Mouse (Mus musculus): ENCODE results near the gene Mamdc4. TPM values are rescaled to one million over a fixed set of nuclear protein-coding genes. Genes with fewer than 3 reads are reported as not detected.

Gene Mamdc4
- polyA plus RNA-seq, 1 experiment from 2014 or later = 4.8 TPM

- WGBS = 95% methylated on average over 5 of the region's 5 CpGs
- no peaks in the 10 kb centered on the region for H3K9me3 ChIP-seq
- no peaks in the 10 kb centered on the region for H3K4me1 ChIP-seq
- H3K9ac ChIP-seq = no peak overlapping the region
- peaks cover 80% of the 10 kb centered on the region for H3K36me3 ChIP-seq (replicated peaks)
- H3K4me3 ChIP-seq = no peak overlapping the region
- no peaks in the 10 kb centered on the region for H3K27me3 ChIP-seq (replicated peaks)
- no peak overlapping the region for H3K27ac ChIP-seq
- ATAC-seq (replicated peaks) = no peak
- no peak overlapping the region for H3K4me2 ChIP-seq
Measured at GRCm38 (mm10) chr2:25596765-25597510, 22.3 kb upstream of the Mamdc4 start.

- Histone ChIP-seq H3K4me1 (no peaks in the 10 kb centered on the region), H3K4me3 (no peak overlapping the region), H3K9ac (no peak overlapping the region), H3K27me3 (replicated peaks) (no peaks in the 10 kb centered on the region), H3K36me3 (replicated peaks) (peaks cover 56% of the 10 kb centered on the region), H3K9me3 (no peaks in the 10 kb centered on the region), H3K27ac (no peak overlapping the region), H3K4me2 (no peak overlapping the region)
- no peak for ATAC-seq (replicated peaks)
- WGBS = 86% methylated on average over 2 of the region's 2 CpGs
Measured at GRCm38 (mm10) chr2:25591863-25592262, 17.2 kb upstream of the Mamdc4 start.

GRCm38 (mm10) chr2:25588227-25588907 is 13.7 kb upstream of the Mamdc4 start:
- WGBS = 96% methylated on average over 8 of the region's 8 CpGs
- H3K9me3 ChIP-seq = no peaks in the 10 kb centered on the region
- no peaks in the 10 kb centered on the region for H3K4me1 ChIP-seq
- ATAC-seq (replicated peaks) = no peak
- no peak overlapping the region for H3K27ac ChIP-seq
- H3K27me3 ChIP-seq (replicated peaks) = no peaks in the 10 kb centered on the region
- H3K9ac ChIP-seq = no peak overlapping the region
- no peak overlapping the region for H3K4me3 ChIP-seq
- H3K4me2 ChIP-seq = no peak overlapping the region
- peaks cover 41% of the 10 kb centered on the region for H3K36me3 ChIP-seq (replicated peaks)

- H3K4me1 ChIP-seq = peaks cover 9% of the 10 kb centered on the region
- H3K27me3 ChIP-seq (replicated peaks) = no peaks in the 10 kb centered on the region
- WGBS = 91% methylated on average over 8 of the region's 8 CpGs
- no peaks in the 10 kb centered on the region for H3K9me3 ChIP-seq
- H3K4me2 ChIP-seq = no peak overlapping the region
- H3K27ac ChIP-seq = no peak overlapping the region
- no peak overlapping the region for H3K9ac ChIP-seq
- no peak for ATAC-seq (replicated peaks)
- peaks cover 31% of the 10 kb centered on the region for H3K36me3 ChIP-seq (replicated peaks)
- no peak overlapping the region for H3K4me3 ChIP-seq
Measured at GRCm38 (mm10) chr2:25587290-25587689, 12.6 kb upstream of the Mamdc4 start.

GRCm38 (mm10) chr2:25585601-25586000 is 11.0 kb upstream of the Mamdc4 start:
- no peak overlapping the region for H3K4me2 ChIP-seq
- H3K27ac ChIP-seq = no peak overlapping the region
- H3K4me3 ChIP-seq = no peak overlapping the region
- no peaks in the 10 kb centered on the region for H3K9me3 ChIP-seq
- H3K4me1 ChIP-seq = peaks cover 22% of the 10 kb centered on the region
- WGBS = 93% methylated on average over 3 of the region's 3 CpGs
- ATAC-seq (replicated peaks) = no peak
- H3K36me3 ChIP-seq (replicated peaks) = peaks cover 18% of the 10 kb centered on the region
- H3K9ac ChIP-seq = no peak overlapping the region
- peaks cover under 1% of the 10 kb centered on the region for H3K27me3 ChIP-seq (replicated peaks)

- peaks cover 8% of the 10 kb centered on the region for H3K27me3 ChIP-seq (replicated peaks)
- ATAC-seq (replicated peaks) = no peak
- no peak overlapping the region for H3K4me3 ChIP-seq
- H3K27ac ChIP-seq = no peak overlapping the region
- peaks cover 29% of the 10 kb centered on the region for H3K4me1 ChIP-seq
- H3K36me3 ChIP-seq (replicated peaks) = peaks cover 16% of the 10 kb centered on the region; the same call in 1 of the 2 replicates
- no peaks in the 10 kb centered on the region for H3K9me3 ChIP-seq
- H3K4me2 ChIP-seq = no peak overlapping the region
- WGBS = 89% methylated on average over 4 of the region's 4 CpGs
- H3K9ac ChIP-seq = no peak overlapping the region
Measured at GRCm38 (mm10) chr2:25584856-25585255, 10.2 kb upstream of the Mamdc4 start.

GRCm38 (mm10) chr2:25584152-25584551 is 9.5 kb upstream of the Mamdc4 start:
- H3K9ac ChIP-seq = no peak overlapping the region
- ATAC-seq (replicated peaks) = no peak
- H3K27ac ChIP-seq = no peak overlapping the region
- no peak overlapping the region for H3K4me3 ChIP-seq
- H3K27me3 ChIP-seq (replicated peaks) = peaks cover 15% of the 10 kb centered on the region
- peaks cover 16% of the 10 kb centered on the region; the same call in 1 of the 2 replicates for H3K36me3 ChIP-seq (replicated peaks)
- H3K9me3 ChIP-seq = no peaks in the 10 kb centered on the region
- 99% methylated on average over 3 of the region's 3 CpGs for WGBS
- no peak overlapping the region for H3K4me2 ChIP-seq
- peaks cover 36% of the 10 kb centered on the region for H3K4me1 ChIP-seq

- no peak overlapping the region for H3K4me3 ChIP-seq
- H3K36me3 ChIP-seq (replicated peaks) = peaks cover 16% of the 10 kb centered on the region; the same call in 1 of the 2 replicates
- no peaks in the 10 kb centered on the region for H3K9me3 ChIP-seq
- 82% methylated on average over 4 of the region's 4 CpGs for WGBS
- H3K9ac ChIP-seq = no peak overlapping the region
- peaks cover 40% of the 10 kb centered on the region for H3K4me1 ChIP-seq
- ATAC-seq (replicated peaks) = no peak
- peaks cover 21% of the 10 kb centered on the region for H3K27me3 ChIP-seq (replicated peaks)
- H3K4me2 ChIP-seq = no peak overlapping the region
- H3K27ac ChIP-seq = no peak overlapping the region
Measured at GRCm38 (mm10) chr2:25583571-25583970, 8.9 kb upstream of the Mamdc4 start.

- ATAC-seq (replicated peaks) = no peak
Measured at GRCm38 (mm10) chr2:25583120-25583481, 8.5 kb upstream of the Mamdc4 start.

GRCm38 (mm10) chr2:25582466-25583119 is 7.9 kb upstream of the Mamdc4 start:
- H3K27ac ChIP-seq = no peak overlapping the region
- H3K4me3 ChIP-seq = no peak overlapping the region
- no peaks in the 10 kb centered on the region for H3K9me3 ChIP-seq
- peaks cover 31% of the 10 kb centered on the region for H3K27me3 ChIP-seq (replicated peaks)
- H3K36me3 ChIP-seq (replicated peaks) = peaks cover 16% of the 10 kb centered on the region; the same call in 1 of the 2 replicates
- peak; percentile 41; the same call in 1 of the 2 replicates for ATAC-seq (replicated peaks)
- 56% methylated on average over 12 of the region's 12 CpGs for WGBS
- no peak overlapping the region for H3K9ac ChIP-seq
- H3K4me2 ChIP-seq = no peak overlapping the region
- peaks cover 49% of the 10 kb centered on the region for H3K4me1 ChIP-seq

More at GRCm38 (mm10) chr2:25583120-25583481, 8.5 kb upstream of the Mamdc4 start:
- H3K4me1 ChIP-seq = peaks cover 44% of the 10 kb centered on the region
- no peaks in the 10 kb centered on the region for H3K9me3 ChIP-seq
- WGBS = 72% methylated on average over 6 of the region's 6 CpGs
- H3K27ac ChIP-seq = no peak overlapping the region
- H3K9ac ChIP-seq = no peak overlapping the region
- peaks cover 16% of the 10 kb centered on the region; the same call in 1 of the 2 replicates for H3K36me3 ChIP-seq (replicated peaks)
- H3K4me3 ChIP-seq = no peak overlapping the region
- H3K27me3 ChIP-seq (replicated peaks) = peaks cover 26% of the 10 kb centered on the region
- no peak overlapping the region for H3K4me2 ChIP-seq

- H3K4me2 ChIP-seq = peak overlapping the region; percentile 71; the same call in 1 of the 2 replicates
- H3K4me3 ChIP-seq = no peak overlapping the region; the same call in 1 of the 2 replicates
- H3K27ac ChIP-seq = no peak overlapping the region
- H3K9me3 ChIP-seq = no peaks in the 10 kb centered on the region
- H3K9ac ChIP-seq = no peak overlapping the region
- 33% methylated on average over 6 of the region's 6 CpGs for WGBS
- peaks cover 13% of the 10 kb centered on the region; the same call in 1 of the 2 replicates for H3K36me3 ChIP-seq (replicated peaks)
- ATAC-seq (replicated peaks) = no peak
- H3K27me3 ChIP-seq (replicated peaks) = peaks cover 38% of the 10 kb centered on the region
- H3K4me1 ChIP-seq = peaks cover 56% of the 10 kb centered on the region
Measured at GRCm38 (mm10) chr2:25581901-25582301, 7.3 kb upstream of the Mamdc4 start.

- 4% methylated on average over 19 of the region's 19 CpGs for WGBS
- H3K36me3 ChIP-seq (replicated peaks) = peaks cover 9% of the 10 kb centered on the region; the same call in 1 of the 2 replicates
- H3K9ac ChIP-seq = peak within 1 kb of the TSS; percentile 48
- peak; percentile 80 for ATAC-seq (replicated peaks)
- H3K9me3 ChIP-seq = no peaks in the 10 kb centered on the region
- peaks cover 57% of the 10 kb centered on the region for H3K4me1 ChIP-seq
- H3K4me2 ChIP-seq = peak within 1 kb of the TSS; percentile 71
- peaks cover 43% of the 10 kb centered on the region for H3K27me3 ChIP-seq (replicated peaks)
- 0 out of 2 replicates have a peak within 1 kb of the TSS, but pooled peaks have one; percentile 4 for H3K27ac ChIP-seq
- H3K4me3 ChIP-seq = peak within 1 kb of the TSS; percentile 49
Measured at GRCm38 (mm10) chr2:25581294-25581864, 6.7 kb upstream of the Mamdc4 start, which contains the start of gene Ajm1. TSS of gene Ajm1 (minus strand) at chr2:25581757.

Measured in midbrain, embryonic 15.5 days (tissue).